Mouse (Mus musculus): Measurements from ENCODE around the gene Man2b1. TPM values are rescaled to one million over a fixed set of nuclear protein-coding genes. Genes with fewer than 3 reads are reported as not detected.

The Man2b1 gene
- polyA plus RNA-seq, 2 experiments = 34.2 to 46.7 TPM

DNA sequence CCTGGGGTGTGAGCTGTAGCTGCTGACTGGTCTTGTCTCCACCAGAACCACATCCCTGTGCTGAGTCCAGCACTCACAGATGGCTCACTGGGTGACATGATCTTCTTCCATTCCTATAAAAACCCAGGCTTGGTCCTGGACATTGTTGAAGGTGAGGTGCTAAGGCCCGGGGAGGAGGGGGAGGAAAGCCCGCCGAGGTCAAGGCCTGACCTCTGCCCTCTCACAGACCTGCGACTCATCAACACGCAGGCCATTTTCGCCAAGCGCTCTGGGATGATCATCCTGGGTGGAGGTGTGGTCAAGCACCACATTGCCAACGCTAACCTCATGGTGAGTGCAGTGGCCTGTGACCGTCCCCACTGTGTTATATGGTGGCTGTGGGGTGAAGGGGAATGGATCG is 8.9 kb upstream of the Man2b1 start:
- WGBS = 84% methylated on average over 10 of the region's 10 CpGs
- Histone ChIP-seq H3K4me1 (ENCODE audit: control insufficient read depth, insufficient read depth, low read length) (peaks cover 10% of the 10 kb centered on the region), H3K4me3 (replicated peaks; ENCODE audit: low read length) (no peak overlapping the region), H3K9ac (ENCODE audit: low read depth, low read length, severe bottlenecking) (no peak overlapping the region), H3K27ac (replicated peaks; ENCODE audit: low read depth, low read length) (no peak overlapping the region), H3K36me3 (ENCODE audit: control insufficient read depth, insufficient read depth, low read length) (peaks cover 48% of the 10 kb centered on the region), H3K27me3 (ENCODE audit: control insufficient read depth, insufficient read depth, low read length) (no peaks in the 10 kb centered on the region), H3K4me2 (replicated peaks; ENCODE audit: low read depth, low read length, severe bottlenecking) (no peak overlapping the region), H3K9me3 (ENCODE audit: control insufficient read depth, low read length) (no peaks in the 10 kb centered on the region)
- no peak for TF ChIP-seq POLR2A (IDR thresholded peaks at IDR 0.05; ENCODE audit: borderline replicate concordance, extremely low read depth, insufficient read depth, insufficient read length)
- ATAC-seq (ENCODE audit: low FRiP score, low read depth) = no peak
- DNase-seq (ENCODE audit: low spot score) = no peak

DNA sequence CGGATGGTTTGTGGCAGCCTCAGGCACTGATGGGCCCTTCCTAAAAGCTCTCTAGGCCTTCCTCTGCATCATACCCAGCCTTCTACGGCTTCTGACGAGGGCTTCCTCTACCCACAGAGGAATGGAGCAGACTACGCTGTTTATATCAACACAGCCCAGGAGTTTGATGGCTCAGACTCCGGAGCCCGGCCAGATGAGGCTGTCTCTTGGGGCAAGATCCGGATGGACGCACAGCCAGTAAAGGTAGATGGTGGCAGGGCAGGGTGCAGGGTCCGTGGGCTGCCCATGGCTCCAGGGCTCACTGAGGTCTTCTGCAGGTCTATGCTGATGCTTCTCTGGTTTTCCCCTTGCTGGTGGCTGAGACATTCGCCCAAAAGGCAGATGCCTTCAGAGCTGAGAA is 8.5 kb upstream of the Man2b1 start:
- H3K4me3 ChIP-seq (replicated peaks; ENCODE audit: low read length) = no peak overlapping the region
- TF ChIP-seq POLR2A (IDR thresholded peaks at IDR 0.05; ENCODE audit: borderline replicate concordance, extremely low read depth, insufficient read depth, insufficient read length) = no peak
- H3K9ac ChIP-seq (ENCODE audit: low read depth, low read length, severe bottlenecking) = no peak overlapping the region
- H3K36me3 ChIP-seq (ENCODE audit: control insufficient read depth, insufficient read depth, low read length) = peaks cover 48% of the 10 kb centered on the region
- no peaks in the 10 kb centered on the region for H3K9me3 ChIP-seq (ENCODE audit: control insufficient read depth, low read length)
- no peak for DNase-seq (ENCODE audit: low spot score)
- H3K27ac ChIP-seq (replicated peaks; ENCODE audit: low read depth, low read length) = no peak overlapping the region
- H3K4me2 ChIP-seq (replicated peaks; ENCODE audit: low read depth, low read length, severe bottlenecking) = no peak overlapping the region
- peaks cover 11% of the 10 kb centered on the region for H3K4me1 ChIP-seq (ENCODE audit: control insufficient read depth, insufficient read depth, low read length)
- WGBS = 90% methylated on average over 10 of the region's 10 CpGs
- no peak for ATAC-seq (ENCODE audit: low FRiP score, low read depth)
- H3K27me3 ChIP-seq (ENCODE audit: control insufficient read depth, insufficient read depth, low read length) = no peaks in the 10 kb centered on the region

DNA sequence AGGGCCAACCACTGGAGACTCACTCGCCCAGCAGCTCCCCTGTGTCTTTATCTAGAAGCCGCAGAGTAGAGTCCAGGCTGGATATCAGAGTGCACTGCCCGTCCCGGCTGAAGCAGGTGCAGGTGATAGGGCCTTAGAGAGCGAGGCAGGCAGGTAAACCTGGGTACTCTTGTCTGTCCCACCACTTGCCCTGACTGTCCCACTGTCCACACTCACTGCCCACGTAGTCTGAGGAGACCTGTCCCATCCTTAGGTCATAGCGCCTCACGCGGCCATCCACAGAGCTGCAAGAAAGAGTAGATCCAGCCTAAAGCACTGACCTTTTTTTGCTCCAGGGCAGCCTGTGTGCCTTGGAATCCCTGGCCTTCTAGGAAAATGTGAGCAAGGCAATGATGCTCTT is 7.1 kb upstream of the Man2b1 start:
- Histone ChIP-seq H3K36me3 (ENCODE audit: control insufficient read depth, insufficient read depth, low read length) (peaks cover 48% of the 10 kb centered on the region), H3K9me3 (ENCODE audit: control insufficient read depth, low read length) (no peaks in the 10 kb centered on the region), H3K27ac (replicated peaks; ENCODE audit: low read depth, low read length) (no peak overlapping the region), H3K27me3 (ENCODE audit: control insufficient read depth, insufficient read depth, low read length) (no peaks in the 10 kb centered on the region), H3K9ac (ENCODE audit: low read depth, low read length, severe bottlenecking) (no peak overlapping the region), H3K4me1 (ENCODE audit: control insufficient read depth, insufficient read depth, low read length) (peaks cover 13% of the 10 kb centered on the region), H3K4me3 (replicated peaks; ENCODE audit: low read length) (no peak overlapping the region), H3K4me2 (replicated peaks; ENCODE audit: low read depth, low read length, severe bottlenecking) (no peak overlapping the region)
- DNase-seq (ENCODE audit: low spot score) (no peak), ATAC-seq (ENCODE audit: low FRiP score, low read depth) (no peak)
- no peak for TF ChIP-seq POLR2A (IDR thresholded peaks at IDR 0.05; ENCODE audit: borderline replicate concordance, extremely low read depth, insufficient read depth, insufficient read length)
- 71% methylated on average over 9 of the region's 9 CpGs for WGBS

DNA sequence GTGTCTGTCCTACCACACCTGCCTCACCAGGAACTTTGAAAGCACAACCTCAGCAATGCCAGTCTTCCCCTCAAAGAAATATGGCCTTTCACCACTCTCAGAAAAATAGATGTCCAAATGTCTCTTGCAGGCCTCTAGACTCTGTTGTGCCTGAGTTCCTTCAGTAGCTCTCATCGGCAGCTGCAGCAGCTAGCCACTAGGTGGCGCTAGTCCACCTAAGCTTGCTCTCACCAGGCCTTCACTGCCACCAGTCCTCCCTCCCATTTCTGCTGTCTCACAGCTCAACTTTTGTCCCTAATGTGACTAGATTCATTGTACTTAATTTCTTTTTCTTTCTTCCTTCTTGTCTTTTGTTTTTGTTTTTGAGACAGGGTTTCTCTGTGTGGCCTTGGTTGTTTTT is 6.1 kb upstream of the Man2b1 start:
- peak; percentile 47; the same call in 1 of the 2 replicates for ATAC-seq (ENCODE audit: low FRiP score, low read depth)
- WGBS = 0% methylated on average over 2 of the region's 2 CpGs
- no peak for TF ChIP-seq POLR2A (IDR thresholded peaks at IDR 0.05; ENCODE audit: borderline replicate concordance, extremely low read depth, insufficient read depth, insufficient read length)
- no peak overlapping the region for H3K27ac ChIP-seq (replicated peaks; ENCODE audit: low read depth, low read length)
- no peak overlapping the region for H3K4me2 ChIP-seq (replicated peaks; ENCODE audit: low read depth, low read length, severe bottlenecking)
- peak; percentile 94 for DNase-seq (ENCODE audit: low spot score)
- peaks cover 48% of the 10 kb centered on the region for H3K36me3 ChIP-seq (ENCODE audit: control insufficient read depth, insufficient read depth, low read length)
- H3K9me3 ChIP-seq (ENCODE audit: control insufficient read depth, low read length) = no peaks in the 10 kb centered on the region
- no peaks in the 10 kb centered on the region for H3K27me3 ChIP-seq (ENCODE audit: control insufficient read depth, insufficient read depth, low read length)
- peaks cover 10% of the 10 kb centered on the region for H3K4me1 ChIP-seq (ENCODE audit: control insufficient read depth, insufficient read depth, low read length)
- no peak overlapping the region for H3K9ac ChIP-seq (ENCODE audit: low read depth, low read length, severe bottlenecking)
- no peak overlapping the region for H3K4me3 ChIP-seq (replicated peaks; ENCODE audit: low read length)

DNA sequence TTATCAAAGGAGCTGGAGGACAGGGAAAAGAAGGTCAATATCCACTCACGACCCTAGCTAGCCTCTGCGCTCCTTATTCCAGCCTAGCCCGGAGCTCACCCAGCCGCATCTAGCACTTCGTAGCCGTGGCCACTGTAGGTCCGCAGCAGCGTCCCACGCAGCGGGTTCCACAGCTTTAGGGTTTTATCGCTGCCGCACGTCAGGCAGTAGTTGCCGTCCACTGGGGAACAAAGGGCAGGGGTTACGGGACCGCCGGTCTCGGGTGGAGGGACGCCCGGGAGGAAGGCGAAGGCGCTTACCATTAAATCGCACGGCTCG is 2.9 kb upstream of the Man2b1 start:
- Histone ChIP-seq H3K9ac (ENCODE audit: low read depth, low read length, severe bottlenecking) (peak overlapping the region; percentile 71), H3K27ac (replicated peaks; ENCODE audit: low read depth, low read length) (no peak overlapping the region; the same call in 1 of the 2 replicates), H3K27me3 (ENCODE audit: control insufficient read depth, insufficient read depth, low read length) (no peaks in the 10 kb centered on the region), H3K4me1 (ENCODE audit: control insufficient read depth, insufficient read depth, low read length) (peaks cover 16% of the 10 kb centered on the region), H3K4me3 (replicated peaks; ENCODE audit: low read length) (peak overlapping the region; percentile 63), H3K9me3 (ENCODE audit: control insufficient read depth, low read length) (no peaks in the 10 kb centered on the region), H3K36me3 (ENCODE audit: control insufficient read depth, insufficient read depth, low read length) (peaks cover 27% of the 10 kb centered on the region), H3K4me2 (replicated peaks; ENCODE audit: low read depth, low read length, severe bottlenecking) (peak overlapping the region; percentile 92)
- ATAC-seq (ENCODE audit: low FRiP score, low read depth) (no peak), DNase-seq (ENCODE audit: low spot score) (no peak)
- WGBS = under 1% methylated on average over 24 of the region's 25 CpGs
- TF ChIP-seq POLR2A (IDR thresholded peaks at IDR 0.05; ENCODE audit: borderline replicate concordance, extremely low read depth, insufficient read depth, insufficient read length) = no peak
